Comparison of ENCODE assay signal across 8 mouse cellular contexts in the genomic region with DNA sequence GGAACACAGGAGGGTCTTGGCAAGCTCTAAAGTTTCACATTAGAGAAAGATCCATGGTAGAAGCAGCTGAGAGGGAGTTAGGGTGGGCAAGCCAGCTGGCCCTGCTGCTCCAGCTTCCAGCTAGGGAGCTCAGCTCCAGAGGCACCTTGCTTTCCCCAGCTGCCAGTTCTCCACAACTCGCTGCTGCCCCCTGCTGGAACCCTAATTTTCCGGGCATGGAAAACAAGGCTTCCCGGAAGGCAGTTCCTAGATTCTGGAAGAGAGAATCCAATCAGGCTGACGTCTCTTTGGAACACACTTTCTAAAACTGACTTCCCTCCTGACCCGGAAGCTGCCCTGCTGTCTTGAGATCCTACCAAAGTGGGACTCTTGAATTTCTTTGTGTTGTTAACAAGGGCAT. TPM values are rescaled to one million over a fixed set of nuclear protein-coding genes. Genes with fewer than 3 reads are reported as not detected.
DNase-seq lines count a peak whose midpoint lies in the region; ATAC-seq and TF ChIP-seq lines count a peak whose summit lies in the region.

No protein-coding gene starts in this region.

- 0 out of 2 replicates have a peak, but pooled peaks cover 3% of the 10 kb centered on the region for H3K27me3 ChIP-seq in heart, embryonic 12.5 days (replicated peaks)
- H3K27me3 ChIP-seq in heart, postnatal 0 days (ENCODE audit: control insufficient read depth, insufficient read depth, low read length), result no peaks in the 10 kb centered on the region
- H3K27me3 ChIP-seq in midbrain, embryonic 13.5 days, result peaks cover 31% of the 10 kb centered on the region

- 7% methylated on average over 5 of the region's 5 CpGs for WGBS in heart, embryonic 12.5 days
- WGBS in heart, postnatal 0 days, result 3% methylated on average over 5 of the region's 5 CpGs
- 4% methylated on average over 5 of the region's 5 CpGs for WGBS in midbrain, embryonic 13.5 days

- H3K27ac ChIP-seq in heart, embryonic 12.5 days (ENCODE audit: poor library complexity, severe bottlenecking), result no peak overlapping the region
- peak overlapping the region; percentile 12; the same call in 1 of the 2 replicates for H3K27ac ChIP-seq in heart, postnatal 0 days (ENCODE audit: low read depth)
- no peak overlapping the region for H3K27ac ChIP-seq in midbrain, embryonic 13.5 days

- no peaks in the 10 kb centered on the region for H3K9me3 ChIP-seq in heart, embryonic 12.5 days (replicated peaks)
- H3K9me3 ChIP-seq in heart, postnatal 0 days (replicated peaks; ENCODE audit: control insufficient read depth, low read length), result no peaks in the 10 kb centered on the region
- no peaks in the 10 kb centered on the region for H3K9me3 ChIP-seq in midbrain, embryonic 13.5 days

- no peak overlapping the region for H3K9ac ChIP-seq in heart, embryonic 12.5 days
- no peak overlapping the region for H3K9ac ChIP-seq in heart, postnatal 0 days (replicated peaks; ENCODE audit: low read depth, low read length)
- 0 out of 2 replicates have a peak overlapping the region, but pooled peaks have one; percentile 21 for H3K9ac ChIP-seq in midbrain, embryonic 13.5 days (replicated peaks)

- no peak overlapping the region for H3K4me3 ChIP-seq in heart, embryonic 12.5 days
- H3K4me3 ChIP-seq in heart, postnatal 0 days (ENCODE audit: low read depth, low read length), result no peak overlapping the region
- no peak overlapping the region for H3K4me3 ChIP-seq in midbrain, embryonic 13.5 days (replicated peaks)

- DNase-seq in heart, adult 11 months, result peak; percentile 98
- peak; percentile 86 to 91 for DNase-seq in adrenal gland, postnatal 4 days (ENCODE audit: low spot score in 2 of 2)
- peak; percentile 69 for DNase-seq in heart, postnatal 0 days (ENCODE audit: low spot score)
- DNase-seq in left cerebral cortex, adult 18-20 months (ENCODE audit: low spot score in 2 of 2), result peak; percentile 92 to 99
- DNase-seq in spleen, postnatal 10 days (ENCODE audit: low spot score in 2 of 2), result peak; percentile 80 to 88

- no peak overlapping the region for H3K4me2 ChIP-seq in heart, embryonic 12.5 days
- no peak overlapping the region for H3K4me2 ChIP-seq in heart, postnatal 0 days (ENCODE audit: low read depth, low read length)
- no peak overlapping the region for H3K4me2 ChIP-seq in midbrain, embryonic 13.5 days (replicated peaks)

- peaks cover 43% of the 10 kb centered on the region for H3K36me3 ChIP-seq in heart, embryonic 12.5 days
- H3K36me3 ChIP-seq in heart, postnatal 0 days (replicated peaks; ENCODE audit: control insufficient read depth, insufficient read depth, low read length), result peaks cover 40% of the 10 kb centered on the region
- H3K36me3 ChIP-seq in midbrain, embryonic 13.5 days, result no peaks in the 10 kb centered on the region

- no peak for TF ChIP-seq EP300 in heart, postnatal 0 days (IDR thresholded peaks at IDR 0.05; ENCODE audit: low read depth)

- H3K4me1 ChIP-seq in heart, embryonic 12.5 days (replicated peaks), result peaks cover 53% of the 10 kb centered on the region
- peaks cover 22% of the 10 kb centered on the region for H3K4me1 ChIP-seq in heart, postnatal 0 days (ENCODE audit: control insufficient read depth, insufficient read depth)
- peaks cover 12% of the 10 kb centered on the region for H3K4me1 ChIP-seq in midbrain, embryonic 13.5 days (replicated peaks)

- ATAC-seq in heart, embryonic 12.5 days (ENCODE audit: insufficient number of reproducible peaks, low FRiP score), result no peak
- peak; percentile 50; the same call in 1 of the 2 replicates for ATAC-seq in erythroblast, adult 5-6 weeks (replicated peaks; ENCODE audit: low FRiP score, poor library complexity, severe bottlenecking)
- ATAC-seq in heart, postnatal 0 days (ENCODE audit: insufficient read depth, low read depth), result no peak
- ATAC-seq in midbrain, embryonic 13.5 days, result no peak

- TF ChIP-seq CTCF in heart, postnatal 0 days (IDR thresholded peaks at IDR 0.05; ENCODE audit: low read depth), result peak; percentile 89

RNA-seq across cellular contexts. Expression of gene Cavin1, which starts 13.4 kb away (rescaled TPM):
- 342 and 348 TPM in 2 replicates for polyA plus RNA-seq in heart, embryonic 12.5 days (2016; fragmentation: Nextera tagmentation; extraction: Ambion mirVana)
- total RNA-seq in adrenal gland, postnatal 4 days (2021), result 100 to 1,000 TPM; 294 to 319 TPM
- total RNA-seq in erythroblast, adult 5-6 weeks (2015; ENCODE audit: low replicate concordance), result 0.63 TPM in 1 of 2 replicates, not detected in the other
- total RNA-seq in erythroblast, adult 5-6 weeks (2017; ENCODE audit: low replicate concordance), result 1.1 TPM in 1 of 2 replicates, not detected in the other
- 274 and 305 TPM in 2 replicates for total RNA-seq in heart, postnatal 0 days (2014; rRNA removed; ENCODE audit: low replicate concordance)
- polyA plus RNA-seq in heart, postnatal 0 days (2015; fragmentation: Nextera tagmentation; extraction: Ambion mirVana), result 401 and 442 TPM in 2 replicates
- total RNA-seq in left cerebral cortex, adult 18-20 months (2021), result 10 to 100 TPM; 22.7 to 24.9 TPM
- polyA plus RNA-seq in midbrain, embryonic 13.5 days (2015; fragmentation: Nextera tagmentation; extraction: Ambion mirVana), result 28.3 and 30.4 TPM in 2 replicates

RNA-seq across cellular contexts. Expression of gene Stat3, which starts 17.9 kb away (rescaled TPM):
- polyA plus RNA-seq in heart, embryonic 12.5 days (2016; fragmentation: Nextera tagmentation; extraction: Ambion mirVana), result 60.0 and 63.2 TPM in 2 replicates
- total RNA-seq in adrenal gland, postnatal 4 days (2021), result 10 to 100 TPM; 72.8 to 74.9 TPM
- total RNA-seq in erythroblast, adult 5-6 weeks (2015; ENCODE audit: low replicate concordance), result 16.7 and 43.4 TPM in 2 replicates
- 37.8 and 51.4 TPM in 2 replicates for total RNA-seq in erythroblast, adult 5-6 weeks (2017; ENCODE audit: low replicate concordance)
- total RNA-seq in heart, postnatal 0 days (2014; rRNA removed; ENCODE audit: low replicate concordance), result 105 and 128 TPM in 2 replicates
- 53.5 and 65.7 TPM in 2 replicates for polyA plus RNA-seq in heart, postnatal 0 days (2015; fragmentation: Nextera tagmentation; extraction: Ambion mirVana)
- 10 to 100 TPM; 38.8 to 46.7 TPM for total RNA-seq in left cerebral cortex, adult 18-20 months (2021)
- 28.7 and 34.3 TPM in 2 replicates for polyA plus RNA-seq in midbrain, embryonic 13.5 days (2015; fragmentation: Nextera tagmentation; extraction: Ambion mirVana)

RNA-seq across cellular contexts. Expression of gene Atp6v0a1, which starts 52.0 kb away (rescaled TPM):
- 70.0 and 71.4 TPM in 2 replicates for polyA plus RNA-seq in heart, embryonic 12.5 days (2016; fragmentation: Nextera tagmentation; extraction: Ambion mirVana)
- total RNA-seq in adrenal gland, postnatal 4 days (2021), result 100 to 1,000 TPM; 103 to 106 TPM
- 487 and 539 TPM in 2 replicates for total RNA-seq in erythroblast, adult 5-6 weeks (2015; ENCODE audit: low replicate concordance)
- total RNA-seq in erythroblast, adult 5-6 weeks (2017; ENCODE audit: low replicate concordance), result 528 and 748 TPM in 2 replicates
- 57.0 and 57.1 TPM in 2 replicates for total RNA-seq in heart, postnatal 0 days (2014; rRNA removed; ENCODE audit: low replicate concordance)
- polyA plus RNA-seq in heart, postnatal 0 days (2015; fragmentation: Nextera tagmentation; extraction: Ambion mirVana), result 49.2 and 50.3 TPM in 2 replicates
- total RNA-seq in left cerebral cortex, adult 18-20 months (2021), result 100 to 1,000 TPM; 423 to 445 TPM
- 87.6 and 90.8 TPM in 2 replicates for polyA plus RNA-seq in midbrain, embryonic 13.5 days (2015; fragmentation: Nextera tagmentation; extraction: Ambion mirVana)

Comparison
In these comparisons a context has a peak if more than half of its experiments do, and no peak if none do; other contexts are left out.
1. RNA of gene Cavin1, which starts 13.4 kb away (total RNA-seq): 294 to 319 TPM in adrenal gland, postnatal 4 days, 274 to 305 TPM in heart, postnatal 0 days and 22.7 to 24.9 TPM in left cerebral cortex, adult 18-20 months; 0.63 to 1.1 TPM in erythroblast, adult 5-6 weeks; every median in the first group is over 10 times any median in the second.
2. Peak in every context shown above with its lines, with median percentiles within 50 percentile points of each other: DNase-seq.